Mouse (Mus musculus): ENCODE results near the gene Wrap53.

GRCm38 (mm10) chr11:69519976-69520375 lies 60.1 kb downstream of the Wrap53 start:
- no peak for TF ChIP-seq POLR2A (IDR thresholded peaks at IDR 0.05; ENCODE audit: control insufficient read depth in 1 of 2, insufficient read depth in 1 of 2, low read depth in 1 of 2, low read length in 2 of 2, poor library complexity in 1 of 2)
- no peak for TF ChIP-seq USF2 (IDR thresholded peaks at IDR 0.05; ENCODE audit: borderline replicate concordance in 1 of 2, insufficient read depth in 1 of 2, low read depth in 1 of 2, low read length in 2 of 2)
- no peak for TF ChIP-seq GATA1 (IDR thresholded peaks at IDR 0.05; ENCODE audit: low read depth, low read length)

Measured in MEL (cell line).